Mouse (Mus musculus) C2C12 (cell line): Measurements from ENCODE around the gene Peli3. TPM values are rescaled to one million over a fixed set of nuclear protein-coding genes. Genes with fewer than 3 reads are reported as not detected.

Source experiments
- H3K27me3 ChIP-seq: one replicate; pipeline ENCODE4 v1.6.1; 2011; ENCODE audit not compliant: control insufficient read depth, insufficient read depth, insufficient read length
- H3K36me3 ChIP-seq: one replicate; pipeline ENCODE4 v1.6.1; 2011; ENCODE audit not compliant: control insufficient read depth, insufficient read depth
- H3K4me3 ChIP-seq: one replicate; pipeline ENCODE4 v1.5.1; 2011; ENCODE audit warnings: mild to moderate bottlenecking, control low read depth; ENCODE audit not compliant: poor library complexity, insufficient read depth, severe bottlenecking
- H3K79me2 ChIP-seq: one replicate; pipeline ENCODE4 v1.6.1; 2011; ENCODE audit not compliant: control insufficient read depth, insufficient read depth
- H3K79me3 ChIP-seq: one replicate; pipeline ENCODE4 v1.6.1; 2011; ENCODE audit warnings: low read depth, control low read depth
- H3ac ChIP-seq: one replicate; pipeline ENCODE3; 2011; ENCODE audit warnings: low read depth; ENCODE audit not compliant: control insufficient read depth, insufficient read length
- CEBPB ChIP-seq: IDR thresholded peaks from one replicate; pipeline ENCODE4 v1.6.1; 2011; ENCODE audit warnings: low read depth, mild to moderate bottlenecking, control low read depth, moderate library complexity
- CTCF ChIP-seq: IDR thresholded peaks from one replicate; pipeline ENCODE4 v1.5.1; 2011; ENCODE audit not compliant: control insufficient read depth, insufficient read depth, insufficient read length
- FOSL1 ChIP-seq: IDR thresholded peaks from one replicate; pipeline ENCODE4 v1.8.0; 2011; ENCODE audit warnings: mild to moderate bottlenecking, low read length; ENCODE audit not compliant: poor library complexity, insufficient read depth, severe bottlenecking
- MAX ChIP-seq: IDR thresholded peaks from one replicate; pipeline ENCODE4 v1.6.1; 2011; ENCODE audit warnings: mild to moderate bottlenecking, control low read depth
- MYOD1 ChIP-seq: IDR thresholded peaks from one replicate; pipeline ENCODE4 v1.6.1; 2011; ENCODE audit warnings: low read depth; ENCODE audit not compliant: control insufficient read depth, insufficient read length
- MYOG ChIP-seq: IDR thresholded peaks from one replicate; pipeline ENCODE4 v1.6.1; 2011; ENCODE audit not compliant: control insufficient read depth, insufficient read length; ENCODE audit errors: extremely low read depth
- USF1 ChIP-seq: IDR thresholded peaks from one replicate; pipeline ENCODE4 v1.6.1; 2011; ENCODE audit warnings: low read depth, mild to moderate bottlenecking, control low read depth, moderate library complexity
- polyA plus RNA-seq: library from polyadenylated mRNA; unstranded; fragments of >200 nt; fragmentation: generic; extraction: Trizol; gene quantifications from one replicate; pipeline ENCODE4 v1.2.1, GENCODE M21; 2012; ENCODE audit warnings: missing spikeins

The Peli3 gene
- polyA plus RNA-seq, 1 experiment: 1.3 TPM

GRCm38 (mm10) chr19:4937444-4938310, 5.2 kb downstream of the Peli3 start:
- Histone ChIP-seq H3K36me3 (no peaks in the 10 kb centered on the region), H3K79me2 (no peaks in the 10 kb centered on the region), H3K27me3 (peaks cover 1% of the 10 kb centered on the region), H3ac (no peak overlapping the region), H3K4me3 (no peak overlapping the region), H3K79me3 (no peaks in the 10 kb centered on the region)
- TF ChIP-seq CTCF (no peak), USF1 (no peak), MYOG (no peak), CEBPB (no peak), MYOD1 (no peak), FOSL1 (no peak), MAX (no peak)

DNA sequence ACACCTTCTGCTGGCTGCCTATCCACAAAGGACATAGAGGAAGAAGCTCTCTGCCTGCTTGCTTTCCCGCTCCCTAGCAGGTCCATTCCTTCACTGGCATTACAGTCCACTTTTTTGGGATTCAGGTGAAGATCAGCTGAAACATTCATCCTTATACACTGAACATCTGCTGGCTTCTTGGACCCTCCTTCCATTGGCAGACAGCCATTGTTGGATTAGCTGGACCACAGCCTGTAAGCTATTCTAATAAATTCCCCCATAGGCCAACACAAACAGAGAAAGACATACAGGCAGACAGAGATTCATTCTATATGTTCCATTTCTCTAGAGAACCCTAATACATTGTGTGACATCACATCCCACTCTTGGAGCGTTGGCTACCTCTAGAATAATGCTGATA, 6.0 kb downstream of the Peli3 start:
- Histone ChIP-seq H3K79me3 (no peaks in the 10 kb centered on the region), H3K79me2 (no peaks in the 10 kb centered on the region), H3K36me3 (no peaks in the 10 kb centered on the region), H3K4me3 (no peak overlapping the region), H3ac (no peak overlapping the region), H3K27me3 (peaks cover 3% of the 10 kb centered on the region)
- no peak for TF ChIP-seq USF1
- TF ChIP-seq MYOD1: no peak
- no peak for TF ChIP-seq MYOG
- no peak for TF ChIP-seq CEBPB
- no peak for TF ChIP-seq FOSL1
- TF ChIP-seq MAX: no peak
- no peak for TF ChIP-seq CTCF

DNA sequence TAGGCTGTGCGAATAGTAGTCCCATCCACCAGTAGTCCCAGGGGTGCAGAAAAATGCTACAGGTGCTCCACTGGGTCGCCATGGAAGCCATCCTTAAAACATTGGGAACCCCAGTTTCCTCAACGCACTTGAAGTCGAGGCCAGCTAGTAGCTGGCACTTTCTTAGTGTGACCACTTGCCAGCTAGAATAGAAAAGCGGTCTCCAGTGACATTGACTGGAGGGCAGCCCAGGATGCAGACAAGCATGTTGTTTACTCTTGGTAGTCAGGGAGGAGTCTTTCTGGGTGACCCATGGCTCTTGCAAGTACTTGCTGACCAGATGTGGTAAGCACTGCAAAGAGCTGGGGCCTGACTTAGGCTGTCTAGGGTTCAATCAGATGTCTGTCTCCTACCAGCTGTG, 14.1 kb downstream of the Peli3 start:
- Histone ChIP-seq H3K27me3 (peaks cover 3% of the 10 kb centered on the region), H3K79me2 (peaks cover 29% of the 10 kb centered on the region), H3ac (no peak overlapping the region), H3K36me3 (peaks cover 14% of the 10 kb centered on the region), H3K79me3 (peaks cover 15% of the 10 kb centered on the region), H3K4me3 (no peak overlapping the region)
- TF ChIP-seq USF1: no peak
- TF ChIP-seq MAX: no peak
- TF ChIP-seq MYOD1: no peak
- TF ChIP-seq FOSL1: no peak
- no peak for TF ChIP-seq MYOG
- no peak for TF ChIP-seq CTCF
- TF ChIP-seq CEBPB: no peak

- Histone ChIP-seq H3K79me2 (peaks cover 29% of the 10 kb centered on the region), H3K79me3 (peaks cover 16% of the 10 kb centered on the region), H3ac (peak within 1 kb of the TSS; percentile 64), H3K36me3 (peaks cover 21% of the 10 kb centered on the region), H3K27me3 (peaks cover 3% of the 10 kb centered on the region), H3K4me3 (peak within 1 kb of the TSS; percentile 39)
- no peak for TF ChIP-seq CTCF
- TF ChIP-seq FOSL1: no peak
- TF ChIP-seq CEBPB: no peak
- TF ChIP-seq MYOG: no peak
- TF ChIP-seq MYOD1: peak; percentile 29
- TF ChIP-seq MAX: peak; percentile 38
- no peak for TF ChIP-seq USF1
These were observed 14.9 kb downstream of the Peli3 start, which contains the start of gene Dpp3 for GRCm38 (mm10) chr19:4927904-4928531. Gene Dpp3, minus strand, starts transcription at chr19:4928287.

- Histone ChIP-seq H3K79me2 (peaks cover 29% of the 10 kb centered on the region), H3K27me3 (no peaks in the 10 kb centered on the region), H3K4me3 (no peak overlapping the region), H3ac (no peak overlapping the region), H3K79me3 (peaks cover 16% of the 10 kb centered on the region), H3K36me3 (peaks cover 39% of the 10 kb centered on the region)
- TF ChIP-seq MYOG (no peak), CEBPB (no peak), FOSL1 (no peak), USF1 (no peak), MAX (no peak), CTCF (no peak), MYOD1 (no peak)
These were observed 17.6 kb downstream of the Peli3 start for GRCm38 (mm10) chr19:4925121-4925860.
